Mouse (Mus musculus): ENCODE data around the gene Cd200r3. TPM values are rescaled to one million over a fixed set of nuclear protein-coding genes. Genes with fewer than 3 reads are reported as not detected.

The Cd200r3 gene
- polyA plus RNA-seq, 1 experiment from 2014 or later, result not detected

- Histone ChIP-seq H3K4me3 (replicated peaks; ENCODE audit: low read length) (no peak overlapping the region), H3K27me3 (replicated peaks; ENCODE audit: control insufficient read depth, insufficient read depth, low read length) (no peaks in the 10 kb centered on the region), H3K27ac (ENCODE audit: low read length) (no peak overlapping the region), H3K36me3 (ENCODE audit: control insufficient read depth, insufficient read depth) (no peaks in the 10 kb centered on the region), H3K9ac (replicated peaks; ENCODE audit: low read depth, low read length) (no peak overlapping the region), H3K4me2 (ENCODE audit: low read length) (no peak overlapping the region), H3K4me1 (replicated peaks; ENCODE audit: control insufficient read depth, insufficient read depth, low read length) (no peaks in the 10 kb centered on the region), H3K9me3 (ENCODE audit: control insufficient read depth, low read length) (no peaks in the 10 kb centered on the region)
- no peak for ATAC-seq
Observed at GRCm38 (mm10) chr16:44984111-44984510, 40.6 kb downstream of the Cd200r3 start.

DNA sequence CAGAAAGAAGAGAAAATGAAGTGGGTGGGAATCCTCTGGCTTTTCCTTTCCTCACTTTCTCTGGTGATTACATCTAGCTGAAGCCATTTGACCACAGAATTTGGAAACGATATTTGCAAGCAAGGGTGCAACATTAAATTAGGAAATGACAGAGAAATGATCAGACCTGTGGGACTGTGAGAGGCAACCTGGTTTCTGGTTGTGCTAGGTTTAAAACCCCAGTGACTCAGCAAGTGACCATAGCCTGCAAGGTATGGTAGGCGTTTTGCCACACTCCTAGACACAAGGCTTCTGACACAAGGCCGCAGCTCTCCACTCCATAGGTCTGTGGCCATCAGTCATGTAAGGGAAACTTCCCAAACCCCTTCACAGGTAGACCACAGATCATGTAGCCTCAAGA, 41.4 kb downstream of the Cd200r3 start:
- 82% methylated on average over 3 of the region's 3 CpGs for WGBS
- no peaks in the 10 kb centered on the region for H3K27me3 ChIP-seq (replicated peaks; ENCODE audit: control insufficient read depth, insufficient read depth, low read length)
- no peak overlapping the region for H3K4me2 ChIP-seq (ENCODE audit: low read length)
- H3K9me3 ChIP-seq (ENCODE audit: control insufficient read depth, low read length), result no peaks in the 10 kb centered on the region
- no peaks in the 10 kb centered on the region for H3K4me1 ChIP-seq (replicated peaks; ENCODE audit: control insufficient read depth, insufficient read depth, low read length)
- H3K9ac ChIP-seq (replicated peaks; ENCODE audit: low read depth, low read length), result no peak overlapping the region
- no peaks in the 10 kb centered on the region for H3K36me3 ChIP-seq (ENCODE audit: control insufficient read depth, insufficient read depth)
- no peak overlapping the region for H3K4me3 ChIP-seq (replicated peaks; ENCODE audit: low read length)
- H3K27ac ChIP-seq (ENCODE audit: low read length), result no peak overlapping the region
- ATAC-seq, result no peak

- H3K9me3 ChIP-seq (ENCODE audit: control insufficient read depth, low read length), result no peaks in the 10 kb centered on the region
- no peaks in the 10 kb centered on the region for H3K27me3 ChIP-seq (replicated peaks; ENCODE audit: control insufficient read depth, insufficient read depth, low read length)
- H3K36me3 ChIP-seq (ENCODE audit: control insufficient read depth, insufficient read depth), result no peaks in the 10 kb centered on the region
- H3K4me1 ChIP-seq (replicated peaks; ENCODE audit: control insufficient read depth, insufficient read depth, low read length), result no peaks in the 10 kb centered on the region
- H3K27ac ChIP-seq (ENCODE audit: low read length), result no peak overlapping the region
- H3K9ac ChIP-seq (replicated peaks; ENCODE audit: low read depth, low read length), result no peak overlapping the region
- no peak overlapping the region for H3K4me2 ChIP-seq (ENCODE audit: low read length)
- ATAC-seq, result no peak
- WGBS, result 73% methylated on average over 2 of the region's 2 CpGs
- no peak overlapping the region for H3K4me3 ChIP-seq (replicated peaks; ENCODE audit: low read length)
Observed at GRCm38 (mm10) chr16:44986029-44986428, 42.6 kb downstream of the Cd200r3 start.

GRCm38 (mm10) chr16:44988667-44989357, 45.3 kb downstream of the Cd200r3 start:
- Histone ChIP-seq H3K4me3 (replicated peaks; ENCODE audit: low read length) (no peak overlapping the region), H3K4me2 (ENCODE audit: low read length) (no peak overlapping the region), H3K36me3 (ENCODE audit: control insufficient read depth, insufficient read depth) (no peaks in the 10 kb centered on the region), H3K27me3 (replicated peaks; ENCODE audit: control insufficient read depth, insufficient read depth, low read length) (no peaks in the 10 kb centered on the region), H3K4me1 (replicated peaks; ENCODE audit: control insufficient read depth, insufficient read depth, low read length) (no peaks in the 10 kb centered on the region), H3K27ac (ENCODE audit: low read length) (no peak overlapping the region), H3K9ac (replicated peaks; ENCODE audit: low read depth, low read length) (no peak overlapping the region), H3K9me3 (ENCODE audit: control insufficient read depth, low read length) (no peaks in the 10 kb centered on the region)
- WGBS, result 97% methylated on average over 4 of the region's 4 CpGs
- ATAC-seq, result no peak

DNA sequence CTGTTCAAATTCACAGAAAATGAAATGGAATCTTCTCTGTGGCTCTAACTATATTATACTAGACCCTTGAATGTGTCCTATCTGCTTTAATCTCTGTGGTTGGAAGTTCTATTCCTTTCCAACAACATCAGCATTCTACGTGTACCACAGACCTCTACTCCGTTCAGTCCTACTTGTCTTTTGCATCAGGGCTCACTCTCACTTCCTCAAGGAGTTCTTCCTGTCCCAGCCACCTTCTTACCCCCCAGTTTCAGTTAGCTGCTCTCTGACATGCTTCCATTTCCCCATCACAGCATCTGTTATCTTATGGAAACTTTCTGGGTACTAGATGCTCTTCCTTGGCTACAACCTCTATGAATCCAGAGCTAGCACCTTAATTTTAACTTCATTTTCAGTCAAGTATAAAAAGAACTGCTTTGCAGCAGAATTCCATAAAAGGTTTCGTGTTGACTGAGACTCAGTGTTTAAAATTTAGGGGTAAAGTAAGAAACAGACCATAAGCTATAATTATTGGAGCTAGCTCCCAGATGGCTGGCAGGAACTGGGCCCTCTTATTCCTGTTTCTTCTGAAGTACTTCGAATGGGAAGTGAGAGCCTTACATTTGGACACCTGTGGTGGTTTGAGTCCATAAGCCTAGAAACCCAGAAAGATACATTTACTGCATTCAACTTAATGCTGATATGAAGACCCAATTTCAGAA, 50.0 kb downstream of the Cd200r3 start:
- Histone ChIP-seq H3K4me2 (ENCODE audit: low read length) (no peak overlapping the region), H3K9me3 (ENCODE audit: control insufficient read depth, low read length) (no peaks in the 10 kb centered on the region), H3K9ac (replicated peaks; ENCODE audit: low read depth, low read length) (no peak overlapping the region), H3K4me1 (replicated peaks; ENCODE audit: control insufficient read depth, insufficient read depth, low read length) (no peaks in the 10 kb centered on the region), H3K27me3 (replicated peaks; ENCODE audit: control insufficient read depth, insufficient read depth, low read length) (no peaks in the 10 kb centered on the region), H3K27ac (ENCODE audit: low read length) (no peak overlapping the region), H3K4me3 (replicated peaks; ENCODE audit: low read length) (no peak overlapping the region), H3K36me3 (ENCODE audit: control insufficient read depth, insufficient read depth) (no peaks in the 10 kb centered on the region)
- WGBS, result 89% methylated on average over 4 of the region's 4 CpGs
- ATAC-seq, result no peak

DNA sequence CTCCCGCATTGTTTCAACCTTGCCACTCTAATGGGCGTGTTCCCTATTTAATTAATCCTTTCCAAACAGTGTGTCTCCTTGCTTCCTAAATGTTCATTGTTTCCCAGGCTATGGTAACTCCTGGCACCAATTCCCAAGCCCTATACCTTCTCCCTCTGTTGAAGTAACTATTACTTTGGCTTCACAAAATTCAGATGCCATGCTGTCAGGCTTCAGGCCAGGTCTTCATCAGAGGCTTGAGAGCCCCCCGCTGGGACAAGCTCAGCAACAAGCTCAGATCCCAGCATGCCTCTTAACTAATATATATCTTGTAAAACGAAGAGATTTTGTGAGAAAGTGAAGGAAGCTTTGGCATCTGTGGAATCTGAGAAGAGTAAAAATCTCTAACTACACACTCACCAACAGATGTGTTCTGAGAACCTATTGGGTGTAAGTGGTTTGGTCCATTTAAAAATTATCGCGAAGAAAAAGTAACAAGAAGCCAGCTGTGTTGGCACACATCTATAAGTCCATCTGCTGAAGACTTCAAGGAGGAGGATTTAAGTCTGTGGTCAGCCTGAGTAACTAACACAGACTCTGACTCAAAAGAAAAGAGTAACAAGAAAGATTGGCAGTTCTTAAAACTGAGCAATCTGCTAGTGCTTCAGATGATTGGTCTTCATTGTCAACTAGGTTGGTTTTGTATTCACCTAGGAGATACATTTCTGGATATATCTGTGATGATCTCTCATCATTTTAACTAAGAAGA, 50.9 kb downstream of the Cd200r3 start:
- Histone ChIP-seq H3K9me3 (ENCODE audit: control insufficient read depth, low read length) (no peaks in the 10 kb centered on the region), H3K27me3 (replicated peaks; ENCODE audit: control insufficient read depth, insufficient read depth, low read length) (no peaks in the 10 kb centered on the region), H3K4me2 (ENCODE audit: low read length) (no peak overlapping the region), H3K36me3 (ENCODE audit: control insufficient read depth, insufficient read depth) (no peaks in the 10 kb centered on the region), H3K4me3 (replicated peaks; ENCODE audit: low read length) (no peak overlapping the region), H3K4me1 (replicated peaks; ENCODE audit: control insufficient read depth, insufficient read depth, low read length) (no peaks in the 10 kb centered on the region), H3K27ac (ENCODE audit: low read length) (no peak overlapping the region), H3K9ac (replicated peaks; ENCODE audit: low read depth, low read length) (no peak overlapping the region)
- WGBS, result 83% methylated on average over 6 of the region's 6 CpGs
- ATAC-seq, result no peak

DNA sequence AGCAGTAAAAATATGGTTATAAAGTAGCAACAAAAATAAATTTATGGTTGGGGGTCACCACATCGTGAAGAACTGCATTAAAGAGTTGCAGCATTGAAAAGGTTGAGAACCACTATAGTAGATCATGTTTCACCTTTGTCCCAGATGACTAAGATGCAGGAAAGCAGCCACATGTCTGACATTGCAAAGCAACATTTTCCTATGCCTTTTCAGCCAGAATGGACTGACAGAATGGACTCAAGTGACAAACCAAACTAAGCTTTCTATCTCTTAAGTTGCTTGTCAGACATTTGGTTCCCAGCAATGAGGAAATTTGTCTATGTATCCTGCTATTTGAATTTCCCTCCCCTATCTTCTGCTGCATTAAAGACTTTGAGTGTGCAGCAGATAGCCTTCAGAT, 51.6 kb downstream of the Cd200r3 start:
- no peak for ATAC-seq
- no peaks in the 10 kb centered on the region for H3K9me3 ChIP-seq (ENCODE audit: control insufficient read depth, low read length)
- no peaks in the 10 kb centered on the region for H3K4me1 ChIP-seq (replicated peaks; ENCODE audit: control insufficient read depth, insufficient read depth, low read length)
- H3K4me2 ChIP-seq (ENCODE audit: low read length), result no peak overlapping the region
- H3K27ac ChIP-seq (ENCODE audit: low read length), result no peak overlapping the region
- no peaks in the 10 kb centered on the region for H3K36me3 ChIP-seq (ENCODE audit: control insufficient read depth, insufficient read depth)
- WGBS, result 82% methylated on average over 1 of the region's 1 CpGs
- no peaks in the 10 kb centered on the region for H3K27me3 ChIP-seq (replicated peaks; ENCODE audit: control insufficient read depth, insufficient read depth, low read length)
- H3K4me3 ChIP-seq (replicated peaks; ENCODE audit: low read length), result no peak overlapping the region
- H3K9ac ChIP-seq (replicated peaks; ENCODE audit: low read depth, low read length), result no peak overlapping the region

GRCm38 (mm10) chr16:44996701-44997100, 53.2 kb downstream of the Cd200r3 start:
- no peak overlapping the region for H3K4me2 ChIP-seq (ENCODE audit: low read length)
- no peak overlapping the region for H3K9ac ChIP-seq (replicated peaks; ENCODE audit: low read depth, low read length)
- no peaks in the 10 kb centered on the region for H3K27me3 ChIP-seq (replicated peaks; ENCODE audit: control insufficient read depth, insufficient read depth, low read length)
- H3K4me1 ChIP-seq (replicated peaks; ENCODE audit: control insufficient read depth, insufficient read depth, low read length), result no peaks in the 10 kb centered on the region
- no peak overlapping the region for H3K27ac ChIP-seq (ENCODE audit: low read length)
- H3K9me3 ChIP-seq (ENCODE audit: control insufficient read depth, low read length), result no peaks in the 10 kb centered on the region
- no peaks in the 10 kb centered on the region for H3K36me3 ChIP-seq (ENCODE audit: control insufficient read depth, insufficient read depth)
- WGBS, result 83% methylated on average over 1 of the region's 1 CpGs
- ATAC-seq, result no peak
- no peak overlapping the region for H3K4me3 ChIP-seq (replicated peaks; ENCODE audit: low read length)

DNA sequence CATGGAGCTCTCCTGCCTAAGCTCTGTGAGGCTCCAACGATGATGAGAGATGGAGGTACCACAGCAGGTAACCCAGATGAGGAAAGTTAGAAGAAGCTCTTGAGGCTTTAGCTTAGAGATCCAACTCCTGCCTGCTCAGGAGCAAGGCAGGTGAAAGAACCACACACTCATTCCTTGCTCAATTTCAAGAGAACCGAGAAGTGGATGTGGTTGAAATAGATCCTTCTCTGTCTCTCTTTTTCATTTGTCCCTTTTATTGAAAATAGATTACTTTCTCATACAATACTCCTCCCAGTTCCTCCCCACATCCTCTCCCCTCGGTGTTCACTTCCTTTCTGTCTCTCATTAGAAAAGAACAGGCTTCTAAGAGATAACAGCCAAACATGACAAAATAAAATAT, 56.1 kb downstream of the Cd200r3 start:
- H3K27ac ChIP-seq (ENCODE audit: low read length), result no peak overlapping the region
- ATAC-seq, result no peak

More for the DNA sequence above, 56.1 kb downstream of the Cd200r3 start:
- H3K36me3 ChIP-seq (ENCODE audit: control insufficient read depth, insufficient read depth), result no peaks in the 10 kb centered on the region
- H3K27me3 ChIP-seq (replicated peaks; ENCODE audit: control insufficient read depth, insufficient read depth, low read length), result no peaks in the 10 kb centered on the region
- H3K9ac ChIP-seq (replicated peaks; ENCODE audit: low read depth, low read length), result no peak overlapping the region
- no peaks in the 10 kb centered on the region for H3K9me3 ChIP-seq (ENCODE audit: control insufficient read depth, low read length)
- no peak overlapping the region for H3K4me3 ChIP-seq (replicated peaks; ENCODE audit: low read length)
- 78% methylated on average over 3 of the region's 3 CpGs for WGBS
- H3K4me2 ChIP-seq (ENCODE audit: low read length), result no peak overlapping the region
- H3K4me1 ChIP-seq (replicated peaks; ENCODE audit: control insufficient read depth, insufficient read depth, low read length), result no peaks in the 10 kb centered on the region
